Mouse (Mus musculus): ENCODE data around the gene Rxfp4. TPM values are rescaled to one million over a fixed set of nuclear protein-coding genes. Genes with fewer than 3 reads are reported as not detected.

Rxfp4 gene
- total RNA-seq, 2 experiments from 2014 or later, result not detected

DNA sequence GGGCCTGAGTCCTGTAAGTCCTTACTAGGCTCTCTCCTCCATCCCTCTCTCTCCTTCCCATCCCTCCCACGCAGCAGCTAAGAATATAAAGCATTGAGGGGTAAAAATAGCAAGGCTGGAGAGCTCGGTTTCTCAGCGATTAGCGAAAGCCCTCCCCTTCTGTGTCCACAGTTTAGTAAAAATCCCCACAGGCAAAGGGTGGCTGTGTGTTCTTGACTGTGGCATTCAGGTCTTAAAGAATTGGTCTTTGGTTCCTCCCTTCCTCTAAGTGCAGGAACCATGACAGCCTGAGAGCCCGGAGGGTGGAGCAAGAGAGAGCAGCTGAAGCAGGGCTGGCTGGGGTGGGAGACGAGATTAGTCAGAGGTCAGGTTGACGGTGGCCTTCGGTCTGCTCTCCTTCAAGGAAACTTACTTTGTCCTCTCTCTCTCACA is 16.4 kb downstream of the Rxfp4 start:
- intact Hi-C loops (cut with DNase I), result no loop called here
- Histone ChIP-seq H3K4me3 (peak overlapping the region; percentile 6; the same call in 1 of the 2 replicates), H3K27ac (peak overlapping the region; percentile 76)
- no peak for TF ChIP-seq CTCF (IDR thresholded peaks at IDR 0.05)
- no peak for DNase-seq (ENCODE audit: extremely low spot score in 1 of 2, low spot score in 2 of 2)

GRCm38 (mm10) chr3:88635506-88636275 is 17.3 kb downstream of the Rxfp4 start:
- H3K4me3 ChIP-seq, result peak overlapping the region; percentile 6; the same call in 1 of the 2 replicates
- DNase-seq (ENCODE audit: extremely low spot score in 1 of 2, low spot score in 2 of 2), result no peak
- no peak for TF ChIP-seq CTCF (IDR thresholded peaks at IDR 0.05)
- peak overlapping the region; percentile 76 for H3K27ac ChIP-seq
- intact Hi-C loops (cut with DNase I), result no loop called here

DNA sequence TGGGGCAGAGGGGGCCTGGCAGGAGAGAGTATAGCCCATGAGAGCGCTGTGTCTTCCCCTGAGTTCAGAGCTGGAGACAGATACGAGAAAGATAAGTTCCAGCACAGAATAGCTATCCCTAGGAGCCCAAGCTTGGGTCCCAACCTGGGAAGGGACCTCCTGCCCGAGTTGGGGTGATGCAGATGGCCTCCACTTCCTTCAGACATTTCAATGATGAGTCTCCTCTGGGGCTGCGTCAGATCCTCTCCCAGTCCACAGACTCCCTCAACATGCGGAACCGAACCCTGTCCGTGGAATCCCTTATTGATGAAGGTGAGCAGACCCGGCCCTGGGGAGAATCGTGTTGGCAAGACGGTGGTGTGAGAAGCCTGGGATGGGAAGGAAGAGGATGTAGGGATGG is 19.9 kb downstream of the Rxfp4 start:
- TF ChIP-seq CTCF (IDR thresholded peaks at IDR 0.05), result no peak
- intact Hi-C loops (cut with DNase I), result no loop called here
- H3K27ac ChIP-seq, result 0 out of 2 replicates have a peak overlapping the region, but pooled peaks have one; percentile 21
- H3K4me3 ChIP-seq, result peak overlapping the region; percentile 11; the same call in 1 of the 2 replicates
- DNase-seq (ENCODE audit: extremely low spot score in 1 of 2, low spot score in 2 of 2), result no peak

GRCm38 (mm10) chr3:88631921-88632587 is 20.9 kb downstream of the Rxfp4 start:
- Histone ChIP-seq H3K27ac (peak overlapping the region; percentile 98; the same call in 1 of the 2 replicates), H3K4me3 (peak overlapping the region; percentile 59)
- no peak for DNase-seq (ENCODE audit: extremely low spot score in 1 of 2, low spot score in 2 of 2)
- intact Hi-C loops (cut with DNase I), result loop anchor here (1.0 kb wide), 1 partner anchor 9 kb away; no protein-coding TSS in a partner anchor
- TF ChIP-seq CTCF (IDR thresholded peaks at IDR 0.05), result peak; percentile 51

DNA sequence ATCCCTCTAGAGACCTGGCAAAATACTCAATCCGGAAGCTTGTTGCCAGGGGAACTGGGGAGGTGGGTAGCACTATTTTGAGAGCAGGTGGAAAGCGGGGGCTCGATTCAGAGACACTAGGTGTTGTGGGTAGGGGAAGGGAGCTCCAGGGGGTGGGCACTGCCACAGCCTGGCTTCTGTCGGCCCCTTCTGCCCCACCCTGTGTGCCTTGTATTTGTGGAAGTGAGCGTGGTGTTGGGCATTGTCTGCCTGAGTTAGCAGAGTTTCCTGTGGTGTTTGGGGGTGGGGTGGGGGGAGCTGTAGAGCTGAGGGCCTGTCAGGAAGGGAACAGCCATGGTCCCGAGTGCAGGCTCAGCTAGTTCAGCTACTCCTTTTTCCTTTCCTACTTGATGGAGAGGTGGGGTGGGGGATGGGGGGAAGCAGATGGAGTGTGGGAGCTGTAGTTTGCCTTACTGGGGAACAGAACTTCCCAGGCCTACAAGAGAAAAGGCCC is 22.0 kb downstream of the Rxfp4 start:
- DNase-seq (ENCODE audit: extremely low spot score in 1 of 2, low spot score in 2 of 2), result peak; percentile 62 to 64
- intact Hi-C loops (cut with DNase I), result loop anchor here (1.0 kb wide), 1 partner anchor 8 kb away; no protein-coding TSS in a partner anchor
- H3K4me3 ChIP-seq, result peak overlapping the region; percentile 59
- no peak for TF ChIP-seq CTCF (IDR thresholded peaks at IDR 0.05)
- peak overlapping the region; percentile 98 for H3K27ac ChIP-seq

GRCm38 (mm10) chr3:88630018-88630417 is 22.9 kb downstream of the Rxfp4 start:
- intact Hi-C loops (cut with DNase I), result no loop called here
- DNase-seq (ENCODE audit: extremely low spot score in 1 of 2, low spot score in 2 of 2), result no peak
- TF ChIP-seq CTCF (IDR thresholded peaks at IDR 0.05), result no peak
- H3K4me3 ChIP-seq, result peak overlapping the region; percentile 59
- peak overlapping the region; percentile 98 for H3K27ac ChIP-seq

GRCm38 (mm10) chr3:88629244-88629643 is 23.7 kb downstream of the Rxfp4 start:
- peak overlapping the region; percentile 59 for H3K4me3 ChIP-seq
- H3K27ac ChIP-seq, result peak overlapping the region; percentile 98

GRCm38 (mm10) chr3:88628766-88629165 is 24.2 kb downstream of the Rxfp4 start:
- TF ChIP-seq CTCF (IDR thresholded peaks at IDR 0.05), result no peak
- intact Hi-C loops (cut with DNase I), result no loop called here
- Histone ChIP-seq H3K27ac (peak overlapping the region; percentile 98), H3K4me3 (no peak overlapping the region)
- no peak for DNase-seq (ENCODE audit: extremely low spot score in 1 of 2, low spot score in 2 of 2)

More at GRCm38 (mm10) chr3:88629244-88629643, 23.7 kb downstream of the Rxfp4 start:
- no peak for TF ChIP-seq CTCF (IDR thresholded peaks at IDR 0.05)
- intact Hi-C loops (cut with DNase I), result no loop called here
- peak; percentile 80 for DNase-seq (ENCODE audit: extremely low spot score in 1 of 2, low spot score in 2 of 2)

- Histone ChIP-seq H3K4me3 (no peak overlapping the region), H3K27ac (peak overlapping the region; percentile 97)
- DNase-seq (ENCODE audit: extremely low spot score in 1 of 2, low spot score in 2 of 2), result peak in 1 of 2 experiments; percentile 9
These were observed 25.4 kb downstream of the Rxfp4 start for GRCm38 (mm10) chr3:88627535-88627934.

DNA sequence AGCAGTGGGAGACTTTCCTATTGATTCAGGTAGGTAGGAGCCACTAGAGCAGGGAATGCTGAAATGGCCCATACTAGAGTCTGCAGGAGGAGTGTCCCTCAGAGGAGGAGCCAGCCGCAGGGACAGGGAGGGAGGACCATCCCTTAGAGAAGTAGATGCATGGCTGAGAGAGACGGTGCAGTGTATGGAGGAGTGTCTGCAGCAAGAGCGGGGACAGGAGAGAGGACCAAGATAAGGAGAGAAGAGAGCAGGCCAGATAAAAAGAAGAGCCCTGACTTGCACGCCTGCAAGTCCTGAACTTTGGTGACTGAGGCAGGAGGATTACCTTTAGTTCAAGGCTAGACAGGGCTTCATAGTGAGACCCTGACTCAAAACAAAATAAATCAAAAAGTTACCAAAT is 25.8 kb downstream of the Rxfp4 start:
- Histone ChIP-seq H3K4me3 (peak overlapping the region; percentile 17; the same call in 1 of the 2 replicates), H3K27ac (peak overlapping the region; percentile 97)
- peak in 1 of 2 experiments; percentile 9 for DNase-seq (ENCODE audit: extremely low spot score in 1 of 2, low spot score in 2 of 2)
- intact Hi-C loops (cut with DNase I), result no loop called here
- no peak for TF ChIP-seq CTCF (IDR thresholded peaks at IDR 0.05)

More at GRCm38 (mm10) chr3:88627535-88627934, 25.4 kb downstream of the Rxfp4 start:
- no peak for TF ChIP-seq CTCF (IDR thresholded peaks at IDR 0.05)
- intact Hi-C loops (cut with DNase I), result no loop called here

GRCm38 (mm10) chr3:88626316-88626715 is 26.6 kb downstream of the Rxfp4 start:
- no peak for DNase-seq (ENCODE audit: extremely low spot score in 1 of 2, low spot score in 2 of 2)
- H3K27ac ChIP-seq, result peak overlapping the region; percentile 97
- peak overlapping the region; percentile 17 for H3K4me3 ChIP-seq
- intact Hi-C loops (cut with DNase I), result no loop called here
- no peak for TF ChIP-seq CTCF (IDR thresholded peaks at IDR 0.05)

GRCm38 (mm10) chr3:88625531-88625930 is 27.4 kb downstream of the Rxfp4 start:
- DNase-seq (ENCODE audit: extremely low spot score in 1 of 2, low spot score in 2 of 2), result no peak
- H3K27ac ChIP-seq, result peak overlapping the region; percentile 97
- H3K4me3 ChIP-seq, result no peak overlapping the region
- TF ChIP-seq CTCF (IDR thresholded peaks at IDR 0.05), result no peak
- intact Hi-C loops (cut with DNase I), result no loop called here
